Mouse (Mus musculus): ENCODE measurements around the gene Pola1.
A peak's percentile ranks its signal among the peaks of the same experiment; 100 is the strongest.

The Pola1 gene

DNA sequence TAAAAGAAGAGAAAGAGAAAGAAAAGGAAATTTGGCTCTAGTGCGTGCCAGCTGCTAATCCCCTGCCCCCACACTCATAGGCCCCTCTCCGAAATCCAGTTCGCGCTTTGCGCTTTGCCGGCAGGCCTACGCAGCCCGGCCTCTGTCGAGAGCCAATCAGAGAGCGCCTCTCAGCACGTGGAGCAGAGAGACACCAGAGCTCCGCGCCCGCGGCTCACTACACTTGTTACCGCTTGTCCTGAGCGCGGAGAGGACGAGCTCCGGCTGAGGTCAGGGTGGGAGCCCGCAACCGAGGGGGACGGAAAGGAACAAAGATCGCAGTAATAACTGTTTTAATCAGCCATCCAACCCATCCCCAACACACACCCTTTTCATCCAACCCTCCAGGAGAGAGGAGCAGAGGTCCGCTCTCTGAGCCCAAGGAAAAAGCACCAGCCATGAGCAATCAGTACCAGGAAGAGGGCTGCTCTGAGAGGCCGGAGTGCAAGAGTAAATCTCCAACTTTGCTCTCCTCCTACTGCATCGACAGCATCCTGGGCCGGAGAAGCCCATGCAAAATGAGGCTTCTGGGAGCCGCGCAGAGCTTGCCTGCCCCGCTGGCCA, 345.6 kb downstream of the Pola1 start, which contains the start of gene Arx:
Gene Arx, plus strand, starts transcription at position 155 of the 603 bp plus-strand sequence.
- DNase-seq, result peak; percentile 28 to 48

DNA sequence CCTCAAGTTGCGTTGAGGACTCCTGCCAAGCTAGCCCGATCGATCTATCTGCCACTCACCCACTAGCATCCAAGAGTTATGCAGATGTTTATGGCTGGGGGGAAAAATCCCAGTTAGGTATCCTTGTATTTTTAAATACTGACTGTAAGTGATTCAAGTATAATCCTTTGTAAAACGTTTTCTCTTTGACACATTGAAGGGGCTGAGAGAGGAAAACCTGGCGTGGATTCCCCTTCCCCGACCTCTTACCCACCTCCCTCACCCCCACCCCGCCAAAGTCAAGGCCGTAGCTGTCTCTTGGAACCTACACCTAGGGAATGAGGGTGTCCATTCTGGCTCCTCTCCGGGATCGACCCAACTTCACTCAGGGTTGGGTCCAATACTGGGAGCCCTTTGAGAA, 346.9 kb downstream of the Pola1 start:
- no peak for DNase-seq

DNA sequence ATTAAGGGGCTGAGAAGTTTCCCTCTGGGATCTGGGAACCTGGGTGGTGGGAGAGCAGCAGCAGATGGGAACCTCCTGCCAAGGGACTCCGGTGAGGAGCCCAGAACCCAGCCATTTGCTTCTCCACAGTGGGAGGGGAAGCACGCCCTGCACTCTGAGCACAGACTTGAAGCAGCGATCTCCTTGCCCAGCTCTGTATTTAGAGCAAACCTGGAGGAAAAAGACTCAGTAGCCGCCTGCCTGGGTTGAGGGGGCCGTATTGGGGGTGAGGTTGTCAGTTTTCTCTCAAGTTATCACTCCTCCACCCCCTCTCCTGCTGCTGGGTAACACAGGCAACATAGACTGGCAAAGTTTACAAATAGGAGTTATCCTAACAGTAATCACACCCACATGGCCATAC, 350.2 kb downstream of the Pola1 start:
- DNase-seq, result no peak

DNA sequence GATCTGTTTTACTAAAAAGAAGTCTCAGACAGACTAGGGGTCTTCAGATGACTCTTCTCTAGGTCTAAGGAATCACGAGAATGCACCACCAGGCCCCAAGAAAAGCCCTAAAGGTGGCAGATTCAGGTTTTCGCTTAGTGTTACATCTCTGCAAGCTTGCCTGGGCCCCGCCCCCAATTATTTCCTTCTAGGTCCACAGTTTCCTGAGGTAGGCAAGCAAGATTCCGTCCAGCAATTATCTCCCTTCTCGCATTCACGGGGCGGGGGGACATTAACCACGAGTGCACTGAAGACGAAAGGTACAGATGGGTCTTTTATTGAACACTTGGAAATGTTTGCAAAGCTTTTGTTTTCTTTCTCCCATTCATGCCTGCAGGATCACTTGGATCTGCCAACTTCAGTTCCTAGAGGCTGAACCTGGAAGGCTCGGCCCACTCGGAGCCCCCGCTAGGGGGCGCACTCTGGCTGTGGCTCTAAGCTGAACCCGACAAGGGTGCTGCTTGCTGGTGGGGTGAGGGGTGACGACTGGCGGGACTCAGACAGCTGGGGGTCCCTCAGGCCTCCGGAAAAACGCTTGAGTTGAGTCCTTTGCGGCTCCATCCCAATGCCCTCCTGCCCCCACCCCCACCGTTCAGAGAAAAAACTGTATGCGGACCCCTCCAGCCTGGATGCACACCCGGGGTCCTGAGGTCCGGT, 350.8 kb downstream of the Pola1 start:
- peak in 1 of 2 experiments; percentile 14 for DNase-seq

DNA sequence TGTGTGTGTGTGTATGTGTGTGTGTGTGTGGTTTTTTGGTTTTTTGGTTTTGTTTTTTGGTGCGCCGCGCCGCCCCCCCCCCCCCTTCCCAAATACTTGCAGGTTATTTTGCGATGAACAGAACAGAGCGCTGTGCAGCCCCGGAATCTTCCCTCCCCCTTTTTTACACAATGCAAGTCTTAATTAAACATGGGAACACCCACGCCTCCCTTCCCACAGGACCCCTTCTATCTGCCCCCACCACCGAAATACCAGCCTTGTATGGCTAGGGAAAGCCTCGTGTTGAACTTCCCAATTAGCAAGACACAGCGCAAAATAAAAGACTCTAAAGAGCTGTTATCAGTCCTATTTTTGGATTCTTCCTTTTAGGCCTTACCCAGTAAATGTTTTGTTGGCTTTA, 352.0 kb downstream of the Pola1 start:
- no peak for DNase-seq

DNA sequence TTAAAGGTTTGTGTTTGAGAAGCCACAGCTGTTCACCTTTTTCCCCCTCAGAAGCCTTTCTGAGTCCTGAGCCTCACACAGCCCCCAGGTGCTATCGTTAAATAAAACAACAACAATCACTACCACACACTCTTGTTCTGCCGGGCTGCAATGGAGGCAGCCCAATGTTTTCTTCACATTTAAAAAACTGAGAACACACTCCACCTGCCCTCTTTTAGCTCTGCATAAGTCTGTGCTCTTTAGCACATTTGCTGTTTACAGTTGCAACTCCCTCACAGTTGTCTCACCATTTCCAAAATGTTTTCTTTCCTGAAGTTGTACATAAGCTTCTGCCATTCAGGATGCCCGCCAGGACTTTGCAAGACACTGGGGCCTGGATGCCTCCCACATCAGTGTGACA, 356.3 kb downstream of the Pola1 start:
- no peak for DNase-seq
